Mouse (Mus musculus) erythroblast, adult 5-6 weeks (primary cell): ENCODE measurements around the gene Mogs. TPM values are rescaled to one million over a fixed set of nuclear protein-coding genes. Genes with fewer than 3 reads are reported as not detected.

Experiments
- ATAC-seq: replicated peaks from 2 replicates; pipeline ENCODE4 v1.8.0; 2016; ENCODE audit warnings: moderate number of reproducible peaks, mild to moderate bottlenecking, moderate TSS enrichment, inconsistent platforms; ENCODE audit not compliant: poor library complexity, low FRiP score, severe bottlenecking
- total RNA-seq, 2 experiments: library from RNA; stranded (forward) in 1 of 2; stranded (reverse) in 1 of 2; fragments of 150-400 nt in 1 of 2; fragments of 200-764, 138-1000 nt in 1 of 2; gene quantifications; 2 replicates each; pipeline versions ENCODE4 v1.2.3 to v1.2.4; 2015 to 2017; ENCODE audit warnings: low replicate concordance in 2 of 2

Gene Mogs
- total RNA-seq, 2 experiments from 2014 or later, result 5.8 to 13.8 TPM

DNA sequence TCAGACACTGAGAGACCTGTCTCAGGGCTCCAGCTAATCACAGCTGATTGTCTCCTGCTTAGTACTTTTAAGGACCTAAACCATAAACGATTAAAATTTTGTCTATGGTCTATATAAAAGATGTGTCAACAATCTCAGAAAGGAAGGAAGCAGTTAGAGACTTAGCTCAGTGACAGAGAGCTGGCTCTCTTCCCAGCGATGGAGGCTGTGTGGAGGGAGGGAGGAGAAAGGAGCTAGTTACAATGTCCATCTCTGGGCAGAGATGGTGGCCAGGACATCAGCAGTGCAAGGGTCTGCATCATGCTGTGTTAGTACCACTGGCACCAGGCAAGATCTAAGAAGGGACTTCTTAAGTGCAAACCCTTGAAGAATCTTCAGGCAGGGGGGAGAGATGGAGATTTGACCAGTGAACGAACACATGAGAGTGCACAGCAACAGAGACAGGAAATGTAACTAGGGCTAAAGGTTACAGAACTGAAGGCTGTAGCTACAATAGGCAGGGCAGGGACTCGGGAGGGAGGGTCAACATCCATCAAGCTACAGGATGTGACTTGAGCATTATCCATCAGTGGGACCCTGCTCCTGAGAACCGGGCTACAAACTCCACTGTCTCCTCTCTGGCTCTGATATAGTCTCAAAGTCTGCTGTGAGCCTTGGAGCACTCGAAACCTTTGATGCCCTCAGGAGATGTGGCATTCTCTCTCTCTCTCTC is 22.7 kb upstream of the Mogs start:
- ATAC-seq, result no peak

- no peak for ATAC-seq
Observed at GRCm38 (mm10) chr6:83095968-83096367, 19.3 kb upstream of the Mogs start.

- ATAC-seq, result no peak
Observed at GRCm38 (mm10) chr6:83098411-83098810, 16.9 kb upstream of the Mogs start.

- peak; percentile 90 for ATAC-seq
Observed at GRCm38 (mm10) chr6:83101316-83101687, 14.0 kb upstream of the Mogs start, which contains the start of the genes Ccdc142 and Gm42688. TSS of gene Ccdc142 (plus strand) at chr6:83101601. TSS of gene Gm42688 (plus strand) at chr6:83101617.

GRCm38 (mm10) chr6:83101688-83102556 is 13.4 kb upstream of the Mogs start:
- ATAC-seq, result peak; percentile 83

- no peak for ATAC-seq
Observed at GRCm38 (mm10) chr6:83103130-83103650, 12.1 kb upstream of the Mogs start.

- no peak for ATAC-seq
Observed at GRCm38 (mm10) chr6:83104158-83104557, 11.1 kb upstream of the Mogs start.

DNA sequence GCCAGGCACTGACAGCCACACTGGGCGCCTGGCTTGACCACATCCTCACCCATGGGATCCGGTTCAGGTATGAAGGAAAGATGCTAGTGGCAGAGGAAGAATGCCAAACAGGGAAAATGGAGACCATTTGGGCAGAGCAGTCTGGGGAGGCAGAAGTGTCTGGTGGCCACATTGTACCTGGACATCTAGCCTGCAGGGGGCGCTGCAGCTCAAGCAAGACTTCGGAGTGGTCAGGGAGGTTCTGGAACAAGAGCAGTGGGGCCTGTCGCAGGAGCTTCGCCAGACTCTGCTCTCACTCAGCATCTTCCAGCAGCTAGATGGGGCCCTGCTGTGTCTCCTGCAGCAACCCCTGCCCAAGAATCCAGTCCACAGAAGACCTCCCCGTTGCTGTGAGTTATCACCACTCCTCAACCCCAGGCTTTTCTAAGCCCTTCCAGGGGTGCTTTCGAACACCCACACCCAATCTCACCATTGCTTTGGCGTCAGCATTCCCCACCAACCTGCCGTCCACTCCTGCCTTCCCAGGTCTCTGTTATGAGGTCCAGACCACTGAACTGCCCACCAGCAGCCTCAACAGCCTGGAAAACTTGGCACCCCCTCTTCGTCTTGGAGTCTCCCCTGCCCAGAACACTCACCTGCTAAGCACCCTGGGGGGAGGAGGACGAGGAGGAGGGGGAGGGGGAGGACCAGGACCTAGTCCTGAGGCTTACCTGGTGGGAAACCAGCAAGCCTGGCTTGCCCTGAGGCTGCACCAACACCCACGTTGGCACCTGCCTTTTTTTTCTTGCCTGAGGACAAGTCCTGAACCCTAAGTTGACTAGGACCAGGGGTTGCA is 7.5 kb upstream of the Mogs start:
- ATAC-seq, result peak; percentile 78

GRCm38 (mm10) chr6:83108762-83109668 is 6.3 kb upstream of the Mogs start, which contains the start of gene Mrpl53:
TSS of gene Mrpl53 (plus strand) at chr6:83109040.
- ATAC-seq, result peak; percentile 78

DNA sequence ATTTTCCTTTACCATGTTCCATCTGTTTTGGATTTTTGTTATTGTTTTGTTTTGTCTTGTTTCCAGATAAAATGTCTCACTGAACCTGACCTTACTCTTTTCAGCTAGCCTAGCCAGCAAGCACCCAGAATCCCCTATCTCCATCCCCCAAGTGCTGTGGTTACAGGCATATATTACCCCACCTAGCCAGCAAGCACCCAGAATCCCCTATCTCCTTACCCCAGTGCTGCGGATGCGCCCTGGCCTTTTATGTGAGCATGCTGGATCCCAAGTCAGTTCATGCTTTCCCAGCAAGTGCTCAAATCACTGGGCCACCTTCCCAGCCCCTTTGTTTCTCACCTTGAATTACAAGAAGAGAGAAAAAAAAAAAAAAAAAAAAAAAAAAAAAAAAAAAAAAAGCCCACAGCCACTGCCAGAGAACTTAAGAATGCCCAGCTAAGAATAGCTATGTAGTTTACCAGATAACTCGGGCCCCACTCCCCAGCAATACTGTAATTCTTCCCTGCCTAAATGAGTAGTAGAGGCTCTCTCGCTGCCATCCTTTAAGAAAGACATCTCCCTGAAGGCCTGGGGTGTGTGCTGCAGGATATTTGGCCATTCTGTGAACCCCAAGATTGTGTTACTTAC is 3.7 kb upstream of the Mogs start:
- no peak for ATAC-seq

GRCm38 (mm10) chr6:83115682-83116372 is 531 bp downstream of the Mogs start:
- peak; percentile 6; the same call in 1 of the 2 replicates for ATAC-seq

- no peak for ATAC-seq
Observed at GRCm38 (mm10) chr6:83116373-83117164, 1.3 kb downstream of the Mogs start.

DNA sequence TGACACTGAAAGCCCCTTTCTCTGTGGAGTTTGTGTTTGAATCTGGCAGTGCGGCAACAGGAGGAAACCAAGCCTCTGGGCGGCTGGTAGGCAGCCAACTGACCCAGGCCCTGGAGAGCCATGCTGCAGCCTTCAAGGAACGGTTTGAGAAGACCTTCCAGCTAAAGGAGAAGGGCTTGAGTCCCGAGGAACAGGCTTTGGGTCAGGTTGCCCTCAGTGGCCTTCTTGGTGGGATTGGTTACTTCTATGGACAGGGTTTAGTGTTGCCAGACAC is 1.8 kb downstream of the Mogs start:
- no peak for ATAC-seq

DNA sequence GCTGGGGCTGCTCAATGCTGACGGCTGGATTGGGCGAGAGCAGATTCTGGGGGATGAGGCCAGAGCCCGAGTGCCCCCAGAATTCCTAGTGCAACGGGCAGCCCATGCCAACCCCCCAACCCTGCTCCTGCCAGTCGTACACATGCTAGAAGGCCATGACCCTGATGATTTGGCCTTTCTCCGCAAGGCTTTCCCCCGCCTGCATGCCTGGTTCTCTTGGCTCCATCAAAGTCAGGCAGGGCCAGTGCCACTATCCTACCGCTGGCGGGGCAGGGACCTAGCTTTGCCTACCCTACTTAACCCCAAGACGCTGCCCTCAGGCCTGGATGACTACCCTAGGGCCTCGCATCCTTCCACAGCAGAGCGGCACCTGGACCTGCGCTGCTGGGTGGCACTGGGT is 2.3 kb downstream of the Mogs start:
- ATAC-seq, result no peak

- ATAC-seq, result no peak
Observed at GRCm38 (mm10) chr6:83118369-83118768, 3.1 kb downstream of the Mogs start.

DNA sequence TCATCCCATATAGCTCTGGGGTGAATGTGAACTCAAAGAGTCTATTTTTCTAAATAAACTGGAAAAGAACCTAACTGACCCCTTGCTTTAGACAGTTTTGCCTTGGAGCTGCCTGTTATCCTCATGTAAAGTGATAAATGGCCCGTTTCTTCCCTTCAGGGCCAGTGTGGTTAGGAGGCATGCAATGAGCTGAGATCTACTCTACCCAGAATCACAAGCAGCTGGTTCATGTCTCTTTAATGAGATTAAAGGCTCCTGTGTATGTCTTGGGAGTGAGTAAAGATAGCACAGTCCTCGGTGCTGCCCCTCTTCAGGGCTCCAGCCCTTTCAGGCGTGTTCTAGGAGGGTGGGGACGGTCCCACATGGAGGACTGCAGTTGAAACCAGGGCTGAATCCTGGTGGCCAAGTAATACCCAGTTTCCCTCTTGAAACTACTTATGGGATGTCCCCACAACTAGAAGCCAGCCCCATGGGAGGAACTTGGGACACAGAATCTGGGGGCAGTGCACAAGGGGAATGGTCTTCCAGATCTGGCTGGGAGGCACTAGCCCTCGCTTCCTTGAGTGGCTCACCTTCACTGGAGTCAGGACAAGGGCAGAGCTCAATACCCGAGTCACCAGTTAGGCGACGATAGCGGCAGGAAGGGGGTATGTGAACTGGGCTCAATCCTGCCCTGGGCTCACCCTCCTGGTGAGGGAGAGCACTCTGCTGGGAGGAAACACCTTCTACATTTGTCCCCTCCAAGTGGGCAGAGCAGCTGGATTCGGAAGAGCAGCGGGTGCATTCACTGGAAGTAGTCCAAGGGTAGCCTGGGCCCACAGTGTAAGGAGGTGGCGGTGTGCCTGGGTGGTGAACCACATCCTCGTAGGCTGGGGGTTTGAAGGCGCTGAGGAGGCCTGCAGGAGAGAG is 3.8 kb downstream of the Mogs start:
- no peak for ATAC-seq
